Mouse (Mus musculus) midbrain, embryonic 12.5 days (tissue): ENCODE measurements around the gene Rragc. TPM values are rescaled to one million over a fixed set of nuclear protein-coding genes. Genes with fewer than 3 reads are reported as not detected.

Source experiments
- polyA plus RNA-seq: library from polyadenylated mRNA; unstranded; fragments of >200 nt; fragmentation: Nextera tagmentation; extraction: Ambion mirVana; gene quantifications from 2 replicates; pipeline ENCODE4 v1.2.1, GENCODE M21; 2016

Gene Rragc
- polyA plus RNA-seq, 1 experiment from 2014 or later = 59.6 TPM

Other genes starting within 250 kb of the Rragc start
- gene Macf1, start 233.1 kb upstream of the Rragc start, polyA plus RNA-seq = 78.3 and 79.3 TPM in 2 replicates
- 318 and 329 TPM in 2 replicates for gene Ndufs5, start 199.2 kb upstream of the Rragc start, polyA plus RNA-seq
- 102 and 103 TPM in 2 replicates for gene Akirin1, start 167.1 kb upstream of the Rragc start, polyA plus RNA-seq
- 0.47 and 1.2 TPM in 2 replicates for gene Rhbdl2, start 129.6 kb upstream of the Rragc start, polyA plus RNA-seq
- gene 4933427I04Rik, start 57.8 kb upstream of the Rragc start, polyA plus RNA-seq = not detected in 2 replicates
- 49.9 and 51.5 TPM in 2 replicates for gene Mycbp, start 12.6 kb upstream of the Rragc start, polyA plus RNA-seq
- not detected in 2 replicates for gene 4930535I16Rik, start 576 bp downstream of the Rragc start, polyA plus RNA-seq